Mouse (Mus musculus) stomach, postnatal 0 days (tissue): ENCODE results near the gene Ripor2.

Experiments used
- CTCF ChIP-seq: IDR thresholded peaks from 2 replicates; pipeline ENCODE4 v1.5.1; 2016; ENCODE audit warnings: antibody characterized with exemption, low read depth, mild to moderate bottlenecking, moderate library complexity
- EP300 ChIP-seq: optimal IDR thresholded peaks from 2 replicates; pipeline ENCODE3; 2016; ENCODE audit warnings: antibody characterized with exemption

DNA sequence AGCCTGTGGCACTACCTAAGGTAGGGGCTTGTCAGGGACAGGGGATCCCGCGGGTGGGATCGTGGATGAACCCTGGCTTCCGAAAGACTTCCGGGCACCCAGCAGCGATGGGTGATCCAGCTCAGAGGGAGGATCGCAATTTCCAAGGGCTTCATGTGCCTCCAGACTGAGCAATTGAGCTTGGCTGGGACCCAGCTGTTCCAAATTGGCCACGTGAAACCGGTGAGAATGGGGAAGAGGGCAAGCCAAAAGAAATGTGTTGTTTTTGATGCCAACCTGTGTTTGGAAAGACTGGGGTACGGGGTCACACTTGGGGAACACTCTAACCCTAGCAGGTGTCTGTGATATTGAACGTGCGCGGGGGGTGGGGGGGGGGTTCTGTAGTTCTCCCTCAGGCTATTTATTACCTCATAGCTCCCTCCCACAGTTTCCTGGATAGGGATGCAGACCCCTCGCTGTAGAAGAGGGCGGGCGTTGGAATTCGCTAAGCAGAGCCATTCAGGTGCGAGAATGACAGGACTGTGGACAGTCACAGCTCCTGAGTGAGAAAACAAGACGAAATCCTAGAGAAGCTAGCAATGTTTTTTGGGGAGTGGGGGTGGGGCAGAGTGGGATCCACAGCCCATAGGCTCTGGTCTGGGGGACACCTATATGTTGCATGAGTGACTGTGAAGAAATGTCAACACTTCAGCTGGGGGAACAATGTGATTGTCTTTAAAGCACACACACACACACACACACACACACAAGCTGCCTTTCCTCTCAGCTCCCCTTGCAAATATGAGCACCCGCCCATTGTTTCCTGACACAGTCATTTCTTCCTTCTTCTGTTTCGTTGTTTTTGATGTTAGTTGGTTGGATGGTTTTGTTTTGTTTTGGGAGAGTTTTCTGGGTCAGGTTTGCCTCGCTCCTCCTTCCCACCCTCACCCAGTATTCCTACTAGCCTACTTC, 57.5 kb downstream of the Ripor2 start:
- TF ChIP-seq CTCF (no peak), EP300 (no peak)
